Mouse (Mus musculus) heart, postnatal 10 days (tissue): ENCODE measurements at regions not wholly inside any gene's neighbourhood (a gene's known extent, or its start where the extent isn't known, plus 50 kb on each side); places are given as distances from the start of the nearest gene placed in this dataset.
A peak's percentile ranks its signal among the peaks of the same experiment; 100 is the strongest.
"Not testable (repeated sequence)": the region's sequence is repeated elsewhere in the genome, so short reads cannot be mapped to it uniquely, and the experiment has no call there.

Experiments used
- DNase-seq, 2 experiments: peaks; one replicate each; pipeline ENCODE4 v3.0.0; 2021
- intact Hi-C: fragments of 180-260 bp; cut with DNase I; formaldehyde crosslinking; loops from one replicate; pipeline ENCODE4 v1.15.1; 2025

GRCm38 (mm10) chr10:85242701-85243100, 57.8 kb upstream of the Cry1 start:
- intact Hi-C loops: no loop called here
- no peak for DNase-seq

DNA sequence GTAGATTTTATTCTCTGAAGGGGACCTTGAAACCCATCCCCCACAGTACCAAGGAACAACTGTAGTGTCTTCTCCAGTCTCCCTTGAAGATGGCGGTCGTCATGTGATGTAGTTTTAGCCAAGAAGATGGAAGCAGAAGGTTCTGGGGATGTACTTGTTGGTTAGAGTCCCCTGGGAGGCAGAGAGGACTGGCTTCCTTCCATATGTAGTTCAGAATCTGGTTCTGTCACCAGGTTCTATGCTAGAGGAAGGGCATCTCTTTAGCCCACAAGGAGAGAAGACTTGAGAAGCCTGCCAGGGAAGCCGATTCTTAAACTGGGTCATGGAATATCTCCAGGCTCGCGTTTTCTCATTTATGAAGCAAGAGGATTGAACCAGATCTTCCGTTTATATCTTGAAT, 58.7 kb upstream of the Cry1 start:
- DNase-seq: no peak
- intact Hi-C loops: no loop called here

DNA sequence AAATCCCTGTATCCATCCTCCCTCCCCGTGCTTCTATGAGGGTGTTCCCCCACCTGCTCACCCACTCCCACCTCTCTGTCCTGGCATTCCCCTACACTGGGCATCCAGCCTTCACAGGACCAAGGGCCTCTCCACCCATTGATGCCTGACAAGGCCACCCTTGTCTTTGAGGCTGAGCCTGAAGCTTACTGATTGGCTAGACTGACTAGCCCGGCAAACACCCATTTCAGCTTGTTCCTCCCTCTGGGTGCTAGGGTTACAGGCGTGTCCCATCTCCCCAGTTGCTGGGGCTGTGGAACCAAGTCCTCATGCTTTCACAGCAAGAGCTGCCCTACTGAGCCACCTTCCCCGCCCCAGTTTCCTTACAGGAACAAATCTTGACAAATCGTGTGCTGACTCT, 80.9 kb upstream of the Cry1 start:
- no peak for DNase-seq
- intact Hi-C loops: no loop called here

DNA sequence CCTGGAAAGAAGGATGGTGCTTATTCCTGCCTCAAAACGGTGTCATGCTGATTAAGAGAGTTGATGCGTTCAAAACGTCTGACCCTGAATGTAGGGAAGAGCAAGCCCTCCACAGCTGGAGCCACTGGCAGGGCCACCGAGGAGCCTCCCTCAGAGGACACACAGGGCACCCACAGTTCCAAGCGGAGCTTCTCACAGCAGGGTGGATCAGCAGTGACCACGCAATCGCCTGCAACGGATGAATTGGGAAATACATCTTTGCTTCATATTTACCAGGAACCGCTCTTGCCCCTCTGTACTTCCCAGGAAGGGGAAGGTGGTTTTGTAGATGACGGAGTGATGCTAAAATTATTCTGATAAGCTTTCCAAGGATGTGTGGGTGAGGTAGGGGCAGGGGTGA, 81.3 kb upstream of the Cry1 start:
- intact Hi-C loops: no loop called here
- no peak for DNase-seq

- intact Hi-C loops: no loop called here
- DNase-seq: no peak
Observed at GRCm38 (mm10) chr10:85266796-85267195, 81.9 kb upstream of the Cry1 start.

DNA sequence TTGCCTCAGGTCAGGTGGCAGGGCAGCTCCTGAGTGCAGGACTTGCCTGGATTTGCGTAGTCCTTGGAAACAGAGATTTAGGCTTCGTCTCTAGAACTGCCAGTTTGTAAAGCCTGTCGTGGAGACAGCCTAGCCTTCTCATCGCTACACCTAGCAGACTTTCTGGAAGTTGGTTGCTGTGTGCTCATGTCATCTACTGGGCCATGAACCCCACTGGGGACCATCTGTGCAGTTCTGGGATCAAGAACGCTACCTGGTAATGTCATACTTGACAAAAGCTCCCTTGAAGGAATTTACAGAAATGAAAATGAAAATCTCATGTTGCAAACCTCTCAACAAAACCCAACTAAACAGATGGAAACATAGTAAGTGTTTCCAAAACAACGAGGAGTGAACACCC, 85.3 kb upstream of the Cry1 start:
- intact Hi-C loops: no loop called here
- DNase-seq: no peak

DNA sequence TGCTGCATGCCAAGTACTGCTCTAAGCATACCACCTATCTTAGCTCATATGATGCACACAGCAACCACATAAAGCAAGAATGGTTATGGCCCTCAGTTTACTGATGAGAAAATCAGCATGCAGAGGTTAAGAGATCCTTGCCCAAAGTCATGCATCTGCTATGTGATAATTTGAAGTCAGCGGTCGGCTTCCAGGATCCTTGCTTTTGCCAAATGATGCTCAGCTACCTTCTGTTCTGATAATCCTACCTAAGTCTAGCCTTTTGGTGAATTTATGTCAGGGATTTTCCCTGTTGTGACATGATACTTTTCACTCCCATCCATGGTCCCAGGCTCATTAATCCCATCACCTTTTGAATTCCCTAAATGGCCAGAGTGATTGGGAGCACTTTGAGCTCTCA, 91.9 kb upstream of the Cry1 start:
- intact Hi-C loops: no loop called here
- no peak for DNase-seq

DNA sequence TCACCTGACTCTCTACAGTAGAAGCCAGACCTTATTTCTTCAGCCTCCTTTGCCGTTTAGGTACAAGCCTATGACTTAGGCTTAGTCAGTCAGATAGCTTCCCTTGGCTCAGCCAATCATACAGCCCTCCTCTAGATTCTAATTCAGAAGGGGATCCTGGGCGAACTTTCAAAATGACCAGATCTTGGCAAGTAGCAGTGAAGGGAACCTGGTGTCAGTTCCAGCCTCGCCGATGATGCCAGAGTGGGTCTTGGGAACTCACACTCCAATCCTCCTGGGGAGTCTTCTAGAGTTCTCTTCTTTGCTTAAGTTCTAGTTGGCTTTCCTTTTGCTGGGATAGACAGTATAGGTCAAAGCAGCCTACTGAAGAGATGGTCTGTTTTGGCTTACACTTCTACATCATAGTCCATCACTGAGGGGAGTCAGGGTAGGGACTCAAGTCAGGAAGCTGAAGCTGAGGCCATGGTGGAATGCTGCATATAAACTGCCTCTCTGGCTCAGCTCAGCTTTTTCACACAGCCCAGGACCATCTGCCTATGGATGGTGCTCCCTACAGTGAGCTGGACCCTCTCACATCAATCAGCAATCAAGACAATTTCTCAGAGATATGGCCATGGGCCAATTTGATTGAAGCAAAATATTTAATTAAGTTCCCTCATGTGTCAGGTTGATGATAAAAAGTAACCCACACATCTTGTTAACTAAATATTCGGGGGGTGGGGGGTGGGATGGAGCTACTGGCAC, 94.7 kb upstream of the Btbd11 start:
- intact Hi-C loops: no loop called here
- DNase-seq: no peak

- intact Hi-C loops: no loop called here
- DNase-seq: no peak
Observed at GRCm38 (mm10) chr10:85292477-85292855, 94.1 kb upstream of the Btbd11 start.

DNA sequence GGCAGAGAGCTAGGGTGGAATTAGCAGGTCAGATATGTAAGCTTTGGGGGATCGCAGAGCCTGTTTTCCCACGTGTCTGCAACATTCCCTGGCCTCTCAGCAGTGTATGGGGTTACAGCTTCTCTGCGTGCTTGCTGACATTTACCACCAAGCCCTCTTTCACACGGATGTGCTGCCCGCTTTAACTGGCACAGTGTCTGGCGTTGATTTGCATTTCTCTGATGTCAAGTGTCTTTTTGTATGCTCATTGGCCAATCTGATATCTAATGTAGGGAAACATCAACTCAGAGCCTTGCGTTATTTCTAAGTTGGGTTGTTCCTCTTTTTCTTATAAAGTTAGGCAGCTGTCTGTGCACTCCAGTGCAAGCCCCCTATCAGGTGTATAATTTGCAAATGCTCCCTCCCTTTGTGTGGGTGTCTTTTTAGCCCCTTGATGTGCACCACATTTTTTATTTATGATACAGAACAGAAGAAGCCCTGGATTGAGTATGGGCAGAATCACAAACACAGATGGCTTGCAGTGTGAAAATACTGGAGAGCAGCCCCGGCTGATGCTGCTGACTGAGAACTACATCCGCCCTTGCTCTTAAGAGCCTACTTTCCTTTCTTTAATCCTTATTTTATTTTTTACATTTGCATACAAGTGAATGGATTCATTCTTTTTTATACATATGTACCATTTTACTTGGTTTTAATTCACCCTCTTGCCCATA, 93.4 kb upstream of the Btbd11 start:
- intact Hi-C loops: no loop called here
- no peak for DNase-seq

GRCm38 (mm10) chr10:85295133-85295887, 91.3 kb upstream of the Btbd11 start:
- intact Hi-C loops: no loop called here
- no peak for DNase-seq

GRCm38 (mm10) chr10:85311781-85312180, 74.8 kb upstream of the Btbd11 start:
- DNase-seq: no peak
- intact Hi-C loops: no loop called here

GRCm38 (mm10) chr10:85313331-85313730, 73.3 kb upstream of the Btbd11 start:
- DNase-seq: not testable (repeated sequence)

DNA sequence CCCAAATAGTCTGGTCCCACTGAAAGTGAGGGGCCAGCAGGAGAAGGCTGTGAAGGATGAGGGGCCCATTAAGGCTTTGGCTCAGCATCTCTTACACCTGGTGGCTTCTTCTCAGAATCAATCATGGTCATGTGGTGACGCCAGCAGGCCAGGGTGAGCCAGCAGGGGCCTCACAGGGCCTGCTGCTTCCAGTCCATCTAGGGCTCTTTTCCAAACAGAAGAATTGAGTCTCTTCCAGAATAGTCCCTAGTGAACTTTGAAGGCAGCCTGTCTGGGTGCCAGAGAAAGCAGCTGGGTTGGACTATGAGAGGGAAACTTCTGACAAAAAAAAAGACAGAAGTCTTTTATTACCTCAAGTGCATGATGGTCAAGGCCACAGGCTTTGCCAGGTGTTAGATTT, 65.6 kb upstream of the Btbd11 start:
- intact Hi-C loops: no loop called here
- DNase-seq: peak; percentile 44 to 67

More at GRCm38 (mm10) chr10:85313331-85313730, 73.3 kb upstream of the Btbd11 start:
- intact Hi-C loops: not testable (repeated sequence)

DNA sequence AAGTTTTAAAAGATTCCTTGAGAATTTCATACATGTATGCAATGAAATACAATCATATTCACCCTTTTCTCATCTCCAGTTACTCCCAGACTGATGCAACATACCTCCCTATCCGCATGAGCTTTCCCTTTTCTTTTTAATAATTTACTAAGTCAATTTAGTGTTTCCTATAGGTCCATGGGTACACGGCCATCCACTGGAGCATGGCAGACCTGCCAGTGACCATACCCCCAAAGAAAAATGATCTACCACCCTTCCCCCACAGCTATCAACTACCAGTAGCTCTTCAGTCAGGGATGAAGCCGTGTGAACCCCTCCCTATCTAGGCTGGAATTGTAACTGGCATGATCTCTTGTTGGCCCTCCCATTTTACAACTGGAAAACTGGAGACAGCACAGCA, 64.3 kb upstream of the Btbd11 start:
- intact Hi-C loops: no loop called here
- no peak for DNase-seq

DNA sequence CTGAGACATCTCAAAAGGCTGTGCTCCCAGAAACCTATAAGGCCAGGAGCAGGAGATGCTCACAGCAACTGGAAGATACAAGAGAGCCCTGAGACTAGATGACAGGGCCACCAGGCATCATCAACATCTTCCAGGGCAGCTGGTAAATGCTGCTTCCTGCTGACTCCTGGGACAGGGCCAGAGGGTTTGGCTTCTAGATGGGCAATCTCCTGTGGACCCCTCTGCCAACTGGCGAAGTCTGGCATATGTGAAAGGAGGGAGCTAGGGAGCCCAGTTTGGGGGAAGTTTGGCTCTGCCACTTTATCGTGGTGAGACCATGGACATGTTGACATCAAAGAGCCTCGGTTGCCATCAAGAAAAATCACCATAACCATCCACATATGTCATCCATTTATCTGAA, 57.2 kb upstream of the Btbd11 start:
- intact Hi-C loops: no loop called here
- DNase-seq: no peak

DNA sequence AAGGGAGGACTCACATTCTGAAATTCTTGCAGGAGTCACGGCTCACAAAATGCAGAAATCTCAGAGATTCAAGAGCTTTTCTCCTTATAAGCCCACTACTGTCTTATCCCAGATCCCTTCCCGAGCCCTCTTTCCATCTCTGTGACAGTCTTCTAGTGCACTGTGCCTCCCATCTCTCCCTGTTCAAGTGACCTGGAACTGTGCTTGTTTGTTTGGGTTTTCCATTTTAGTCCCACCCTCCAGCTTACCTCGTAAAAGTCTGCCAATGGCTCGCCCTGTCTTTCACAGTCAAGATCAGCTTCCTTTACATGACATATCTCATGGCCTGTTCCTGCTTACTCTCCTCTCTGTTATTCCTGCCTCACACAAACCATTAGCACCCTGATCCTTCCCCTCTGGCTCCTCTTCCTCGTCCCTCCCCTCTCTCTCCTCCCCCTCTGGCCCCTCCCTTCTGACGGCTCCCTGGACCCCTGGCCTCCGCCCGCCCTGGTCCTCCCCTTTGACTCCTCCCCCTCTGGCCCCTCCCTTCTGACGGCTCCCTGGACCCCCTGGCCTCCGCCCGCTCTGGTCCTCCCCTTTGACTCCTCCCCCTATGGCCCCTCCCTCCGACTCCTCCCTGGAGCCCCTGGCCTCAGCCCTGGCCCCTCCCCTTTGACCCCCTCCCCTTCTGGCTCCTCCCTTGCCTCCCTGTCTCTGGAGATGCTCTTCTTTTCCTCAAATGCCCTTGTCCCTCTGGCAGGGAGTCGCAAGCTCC, 55.5 kb upstream of the Btbd11 start:
- intact Hi-C loops: no loop called here
- peak; percentile 2 to 13 for DNase-seq
